Mouse (Mus musculus): ENCODE data around the gene Rock2.

Rock2 gene

GRCm38 (mm10) chr12:16872006-16872405, 22.7 kb upstream of the Rock2 start:
- no peak for DNase-seq (ENCODE audit: low read depth, low spot score)

- DNase-seq (ENCODE audit: low read depth, low spot score): no peak
Measured at GRCm38 (mm10) chr12:16872926-16873464, 21.7 kb upstream of the Rock2 start.

GRCm38 (mm10) chr12:16873549-16873948, 21.1 kb upstream of the Rock2 start:
- no peak for DNase-seq (ENCODE audit: low read depth, low spot score)

- no peak for DNase-seq (ENCODE audit: low read depth, low spot score)
Measured at GRCm38 (mm10) chr12:16874086-16874485, 20.6 kb upstream of the Rock2 start.

- no peak for DNase-seq (ENCODE audit: low read depth, low spot score)
Measured at GRCm38 (mm10) chr12:16875269-16875668, 19.4 kb upstream of the Rock2 start.

- DNase-seq (ENCODE audit: low read depth, low spot score): no peak
Measured at GRCm38 (mm10) chr12:16875678-16876077, 19.0 kb upstream of the Rock2 start.

GRCm38 (mm10) chr12:16876667-16877066, 18.0 kb upstream of the Rock2 start:
- DNase-seq (ENCODE audit: low read depth, low spot score): no peak

GRCm38 (mm10) chr12:16877141-16877540, 17.6 kb upstream of the Rock2 start:
- DNase-seq (ENCODE audit: low read depth, low spot score): no peak

- no peak for DNase-seq (ENCODE audit: low read depth, low spot score)
Measured at GRCm38 (mm10) chr12:16877679-16878078, 17.0 kb upstream of the Rock2 start.

- no peak for DNase-seq (ENCODE audit: low read depth, low spot score)
Measured at GRCm38 (mm10) chr12:16879369-16879768, 15.3 kb upstream of the Rock2 start.

GRCm38 (mm10) chr12:16880077-16880476, 14.6 kb upstream of the Rock2 start:
- DNase-seq (ENCODE audit: low read depth, low spot score): no peak

GRCm38 (mm10) chr12:16882442-16882841, 12.3 kb upstream of the Rock2 start:
- DNase-seq (ENCODE audit: low read depth, low spot score): no peak

- DNase-seq (ENCODE audit: low read depth, low spot score): no peak
Measured at GRCm38 (mm10) chr12:16883111-16883510, 11.6 kb upstream of the Rock2 start.

GRCm38 (mm10) chr12:16884534-16884933, 10.2 kb upstream of the Rock2 start:
- DNase-seq (ENCODE audit: low read depth, low spot score): no peak

- DNase-seq (ENCODE audit: low read depth, low spot score): no peak
Measured at GRCm38 (mm10) chr12:16886354-16886753, 8.3 kb upstream of the Rock2 start.

GRCm38 (mm10) chr12:16893039-16893438, 1.7 kb upstream of the Rock2 start:
- no peak for DNase-seq (ENCODE audit: low read depth, low spot score)

- DNase-seq (ENCODE audit: low read depth, low spot score): no peak
Measured at GRCm38 (mm10) chr12:16893656-16894395, 869 bp upstream of the Rock2 start.

- no peak for DNase-seq (ENCODE audit: low read depth, low spot score)
Measured at GRCm38 (mm10) chr12:16895221-16895928, 680 bp downstream of the Rock2 start.

- no peak for DNase-seq (ENCODE audit: low read depth, low spot score)
Measured at GRCm38 (mm10) chr12:16896073-16896789, 1.5 kb downstream of the Rock2 start.

GRCm38 (mm10) chr12:16897225-16897624, 2.5 kb downstream of the Rock2 start:
- no peak for DNase-seq (ENCODE audit: low read depth, low spot score)

- DNase-seq (ENCODE audit: low read depth, low spot score): no peak
Measured at GRCm38 (mm10) chr12:16898221-16898620, 3.5 kb downstream of the Rock2 start.

GRCm38 (mm10) chr12:16898790-16899189, 4.1 kb downstream of the Rock2 start:
- DNase-seq (ENCODE audit: low read depth, low spot score): no peak

Measured in brain, embryonic 18.5 days (tissue).